Mouse (Mus musculus): ENCODE data around the gene Scaf1. TPM values are rescaled to one million over a fixed set of nuclear protein-coding genes. Genes with fewer than 3 reads are reported as not detected.
"Not testable (repeated sequence)": the region's sequence is repeated elsewhere in the genome, so short reads cannot be mapped to it uniquely, and the experiment has no call there.

Gene Scaf1
- total RNA-seq, 4 experiments from 2014 or later: 163 to 173 (median 167) TPM

DNA sequence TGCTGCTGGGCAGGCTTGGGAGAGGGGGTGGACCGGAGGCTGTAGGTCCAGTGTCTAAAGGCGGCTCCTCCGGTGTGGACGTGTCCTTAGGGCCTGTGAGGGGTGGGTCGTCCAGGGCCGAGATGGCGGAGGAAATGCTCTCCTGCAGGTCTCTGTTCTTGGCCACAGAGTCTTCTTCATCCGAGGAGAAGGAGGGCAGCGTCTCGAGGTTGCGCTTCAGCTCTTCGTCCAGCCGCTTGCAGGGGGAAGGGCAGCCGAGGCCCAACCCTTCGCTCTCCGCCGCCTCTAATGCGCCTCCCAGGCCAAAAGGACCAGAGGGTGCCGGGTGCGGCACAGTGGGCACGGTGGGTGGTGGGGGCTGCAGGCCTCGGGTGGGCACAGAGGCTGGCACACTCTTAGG lies 29.6 kb upstream of the Scaf1 start:
- DNase-seq (ENCODE audit: low spot score in 2 of 2): no peak

DNA sequence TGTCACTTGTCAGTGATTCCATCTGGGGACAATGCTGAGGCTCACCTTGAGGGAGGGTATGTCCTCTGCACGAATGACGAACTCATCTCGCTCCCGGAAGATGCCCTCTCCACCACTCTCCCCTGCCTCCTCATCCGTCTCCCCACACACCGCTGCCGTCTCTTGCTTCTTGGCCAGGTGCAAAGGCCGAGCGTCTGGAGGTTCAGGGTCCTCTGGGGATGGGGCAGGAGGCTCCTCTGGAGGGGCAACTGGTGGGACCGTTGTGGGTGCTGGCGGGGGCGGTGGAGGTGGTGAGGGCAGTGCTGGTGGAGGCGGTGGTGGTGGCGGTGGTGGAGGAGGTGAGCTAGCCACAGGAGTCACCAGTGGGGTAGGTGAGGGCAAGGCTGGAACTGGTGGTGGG lies 27.1 kb upstream of the Scaf1 start:
- no peak for DNase-seq (ENCODE audit: low spot score in 2 of 2)

DNA sequence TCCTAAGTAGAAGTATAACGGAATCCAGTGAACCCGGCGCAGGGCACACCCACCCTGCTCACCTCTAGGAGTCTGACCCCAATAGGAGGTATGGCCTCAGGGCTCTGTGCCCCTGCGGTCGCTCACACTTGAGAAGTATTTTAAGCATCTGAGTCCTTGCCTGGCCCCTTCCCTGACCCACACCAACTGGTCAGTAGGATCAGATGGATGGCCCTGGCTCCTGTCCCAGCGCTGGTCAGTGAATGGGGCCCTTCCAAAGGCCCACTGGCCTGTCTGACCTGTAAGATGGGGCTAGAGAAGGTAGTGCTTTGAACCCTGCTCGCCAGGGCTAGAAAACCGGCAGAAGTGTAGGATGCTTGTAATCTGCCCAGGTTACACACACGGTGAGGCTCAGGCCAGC lies 24.7 kb upstream of the Scaf1 start:
- no peak for DNase-seq (ENCODE audit: low spot score in 2 of 2)

DNA sequence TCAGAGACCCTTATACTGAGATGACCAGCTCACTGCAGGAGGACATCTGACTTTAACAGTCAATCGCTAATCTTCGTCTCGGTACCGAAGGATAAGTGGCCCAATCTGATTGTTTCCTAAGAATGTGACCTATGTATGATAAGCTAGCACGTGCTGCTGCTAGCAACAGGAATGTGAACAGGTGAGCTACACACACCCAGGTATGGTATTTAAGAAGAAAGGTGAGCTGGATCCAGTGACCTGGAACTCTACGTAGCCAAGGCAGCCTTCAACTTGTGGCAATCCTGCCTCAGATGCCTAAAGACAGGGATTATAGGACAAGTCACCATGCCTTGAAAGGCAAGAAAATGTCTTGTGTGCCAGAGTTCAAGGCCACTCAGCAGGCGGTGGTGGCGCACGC lies 22.2 kb upstream of the Scaf1 start:
- no peak for DNase-seq (ENCODE audit: low spot score in 2 of 2)

DNA sequence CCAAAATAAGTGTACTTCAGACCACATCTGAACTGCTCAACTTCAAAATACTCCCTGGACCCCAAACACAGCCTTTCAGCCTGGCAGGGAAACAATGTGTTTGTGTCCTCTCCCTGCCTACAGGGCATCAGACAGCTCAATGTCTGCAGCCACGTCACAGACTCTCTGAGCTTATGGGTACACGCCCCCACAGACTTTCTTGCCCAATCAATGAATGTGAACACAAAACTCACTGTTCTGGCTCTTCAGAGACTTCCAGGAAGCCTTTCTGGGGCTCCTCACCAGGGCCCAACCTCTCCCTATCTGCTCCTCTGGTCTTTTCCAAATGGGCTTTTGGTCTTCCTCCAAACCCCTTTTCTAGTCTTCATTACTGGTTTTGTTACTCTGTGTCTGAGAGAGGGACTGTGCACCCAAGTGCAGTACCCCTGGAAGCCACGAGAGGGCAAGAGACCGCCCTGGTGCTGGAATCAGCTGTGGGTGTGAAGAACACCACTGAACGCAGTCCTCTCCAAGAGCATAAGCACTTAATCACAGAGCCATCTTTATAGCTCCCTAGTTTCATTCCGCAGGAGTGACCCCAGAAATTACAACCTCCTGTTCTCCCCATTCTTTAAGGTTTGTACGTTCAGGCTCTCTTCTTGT lies 21.7 kb upstream of the Scaf1 start:
- DNase-seq (ENCODE audit: low spot score in 2 of 2): no peak

DNA sequence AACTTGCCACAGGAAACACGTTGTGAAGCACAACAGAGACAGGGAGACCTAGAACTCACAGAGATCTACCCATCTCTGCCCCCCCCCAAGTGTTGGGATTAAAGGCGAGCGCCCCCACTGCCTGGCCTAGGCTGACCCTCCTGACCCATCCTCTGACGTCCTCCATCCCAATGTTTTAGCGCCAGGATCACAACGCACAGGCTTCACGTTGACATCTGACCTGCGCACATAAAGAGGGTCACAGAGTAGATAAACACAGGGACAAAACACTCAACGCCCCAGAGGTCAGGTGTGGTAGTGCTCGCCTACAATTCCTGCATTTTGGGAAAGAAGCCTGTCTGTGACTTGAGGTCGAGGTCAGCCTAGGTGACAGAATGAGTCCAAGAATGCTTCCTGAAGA lies 20.5 kb upstream of the Scaf1 start:
- DNase-seq (ENCODE audit: low spot score in 2 of 2): no peak

DNA sequence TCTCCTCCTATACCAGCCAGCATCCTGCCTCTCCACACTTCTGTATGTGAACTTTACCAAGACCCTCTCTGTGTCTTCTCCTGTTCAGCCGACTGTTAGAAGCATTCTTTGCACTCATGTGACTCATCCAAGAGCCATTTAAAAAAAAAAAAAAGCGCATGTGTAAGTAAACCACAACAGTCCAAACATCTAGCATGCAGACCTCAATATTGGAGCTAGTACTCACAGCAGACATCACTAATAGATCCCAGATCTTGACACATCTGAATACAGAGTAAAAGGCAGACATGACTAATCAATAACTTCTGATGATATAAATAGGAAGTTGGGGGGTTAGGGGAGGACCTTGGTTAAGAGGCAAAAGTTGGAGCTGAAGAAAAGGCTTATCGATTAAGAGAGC lies 19.5 kb upstream of the Scaf1 start:
- no peak for DNase-seq (ENCODE audit: low spot score in 2 of 2)

DNA sequence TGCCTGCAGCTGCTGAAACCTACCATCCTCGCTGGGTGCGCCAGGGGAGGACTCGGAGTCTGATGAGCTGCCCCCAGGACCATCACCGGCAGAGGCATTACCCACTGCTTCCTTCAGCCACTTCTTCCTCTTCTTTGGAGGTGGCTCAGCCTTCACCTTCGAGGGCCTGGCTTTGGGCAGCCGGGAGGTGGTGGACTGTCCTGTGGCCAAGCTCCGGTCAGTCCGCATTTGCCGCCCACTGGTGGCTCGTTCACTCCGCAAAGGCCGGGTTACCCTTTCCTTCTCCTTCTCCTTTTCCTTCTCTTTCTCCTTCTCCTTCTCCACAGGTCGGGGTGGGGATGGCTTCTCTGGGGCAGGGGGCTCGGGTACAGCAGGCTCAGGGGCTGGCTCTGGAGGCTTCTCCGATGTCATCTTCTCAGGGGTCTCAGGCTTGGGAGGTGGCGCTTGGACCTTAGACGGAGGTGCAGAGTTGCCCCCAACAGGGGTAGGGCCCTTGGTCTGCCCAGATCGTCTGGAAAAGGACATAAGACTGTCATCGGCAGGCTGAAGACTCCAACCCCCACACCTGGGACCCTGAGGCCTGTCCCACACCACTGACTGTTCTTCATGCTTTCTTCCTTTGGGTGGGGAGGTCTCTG lies 17.7 kb upstream of the Scaf1 start:
- no peak for DNase-seq (ENCODE audit: low spot score in 2 of 2)

DNA sequence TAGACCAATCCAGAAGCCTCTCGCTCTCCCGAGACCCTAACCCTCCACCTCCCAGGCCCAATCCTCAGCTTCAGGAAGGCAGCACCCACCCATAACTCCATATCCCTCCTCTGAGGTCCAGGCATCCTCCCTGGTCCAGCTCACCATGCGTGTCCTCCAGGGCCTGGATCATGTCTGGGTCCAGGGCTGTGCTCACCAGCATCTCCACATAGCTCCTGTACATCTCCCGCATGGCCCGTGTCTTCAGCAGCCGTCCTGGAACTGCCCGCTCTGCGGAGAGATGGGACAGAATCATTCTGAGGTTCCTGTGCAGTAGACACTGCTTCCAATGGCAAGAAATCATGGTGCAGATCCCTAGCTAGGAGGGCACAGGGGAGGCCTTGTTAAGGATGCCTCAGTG lies 14.7 kb upstream of the Scaf1 start:
- no peak for DNase-seq (ENCODE audit: low spot score in 2 of 2)

DNA sequence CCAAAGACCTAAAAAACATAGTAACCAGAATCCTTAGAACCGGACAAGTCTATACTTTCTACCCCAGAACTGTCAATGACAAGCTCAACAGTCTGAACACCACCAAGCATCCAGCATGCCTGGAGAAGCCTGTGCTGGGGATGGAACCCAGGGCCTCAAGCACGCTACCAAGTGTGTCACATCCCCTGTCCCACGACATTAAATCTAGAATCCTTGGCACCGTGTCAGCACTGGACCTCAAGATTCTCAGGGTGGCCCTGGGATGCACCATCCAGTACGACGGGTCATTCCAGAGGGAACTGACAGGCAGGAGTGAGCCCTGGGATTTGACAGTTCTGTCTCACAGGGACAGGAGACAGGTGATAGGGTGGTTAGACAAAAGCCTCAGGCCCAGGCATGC lies 13.8 kb upstream of the Scaf1 start:
- DNase-seq (ENCODE audit: low spot score in 2 of 2): no peak

DNA sequence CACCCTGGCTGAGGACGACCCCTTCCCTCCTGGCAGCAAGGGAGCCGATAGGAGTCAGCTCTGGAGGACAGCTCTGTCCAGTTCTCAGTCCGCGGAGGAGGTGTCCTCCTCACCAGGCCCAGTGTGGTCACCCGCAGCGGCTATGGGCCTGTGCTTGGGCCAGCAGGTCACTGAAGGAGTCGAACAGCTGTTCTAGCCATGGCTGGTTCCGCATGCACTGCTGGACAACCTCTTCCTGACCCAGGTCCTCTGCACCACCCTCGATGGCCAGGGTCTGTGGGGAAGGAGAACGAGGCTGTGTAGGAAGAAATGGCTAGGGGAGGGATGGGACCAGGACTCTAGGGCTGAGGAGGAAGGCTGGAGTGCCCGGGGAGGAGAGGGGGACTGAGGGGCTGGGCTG lies 12.2 kb upstream of the Scaf1 start:
- DNase-seq (ENCODE audit: low spot score in 2 of 2): no peak

DNA sequence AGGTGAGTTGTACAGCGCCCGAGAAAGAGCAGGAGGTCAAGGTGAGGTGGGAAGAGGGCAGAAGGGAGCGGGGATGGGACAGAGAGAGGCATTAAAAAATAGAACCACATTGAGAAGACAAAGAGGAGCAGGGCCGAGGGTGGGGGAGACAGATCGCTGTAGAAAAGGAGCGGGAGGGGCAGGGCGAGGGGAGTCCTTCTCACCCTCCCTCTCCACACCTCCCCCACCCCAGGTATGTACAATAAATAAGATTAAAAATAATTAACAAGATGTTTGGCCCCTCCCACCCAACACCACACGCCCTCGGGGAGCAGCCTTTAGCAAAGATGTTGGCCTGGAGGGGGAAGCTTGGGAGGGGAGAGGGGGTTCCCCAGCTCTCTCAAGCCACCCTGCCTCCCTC lies 11.6 kb upstream of the Scaf1 start:
- no peak for DNase-seq (ENCODE audit: low spot score in 2 of 2)

DNA sequence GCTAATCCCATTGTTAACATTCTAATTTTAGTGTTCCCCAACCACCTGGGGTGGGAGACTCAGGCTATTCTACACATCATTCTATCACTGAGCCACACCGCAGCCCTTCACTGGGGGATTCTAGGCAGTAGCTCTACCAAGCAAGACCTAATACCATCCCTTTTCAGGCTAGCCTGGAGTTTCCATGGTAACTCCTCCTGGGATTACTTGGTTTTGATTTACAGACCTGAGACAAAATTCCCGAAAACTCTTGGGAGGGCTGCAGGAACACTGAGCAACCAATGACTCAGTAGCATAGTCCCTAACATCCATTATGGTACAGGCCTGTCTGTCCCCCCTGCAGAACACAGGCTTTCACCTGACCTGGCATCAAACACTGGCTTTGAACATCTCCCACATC lies 10.1 kb upstream of the Scaf1 start:
- no peak for DNase-seq (ENCODE audit: low spot score in 2 of 2)

DNA sequence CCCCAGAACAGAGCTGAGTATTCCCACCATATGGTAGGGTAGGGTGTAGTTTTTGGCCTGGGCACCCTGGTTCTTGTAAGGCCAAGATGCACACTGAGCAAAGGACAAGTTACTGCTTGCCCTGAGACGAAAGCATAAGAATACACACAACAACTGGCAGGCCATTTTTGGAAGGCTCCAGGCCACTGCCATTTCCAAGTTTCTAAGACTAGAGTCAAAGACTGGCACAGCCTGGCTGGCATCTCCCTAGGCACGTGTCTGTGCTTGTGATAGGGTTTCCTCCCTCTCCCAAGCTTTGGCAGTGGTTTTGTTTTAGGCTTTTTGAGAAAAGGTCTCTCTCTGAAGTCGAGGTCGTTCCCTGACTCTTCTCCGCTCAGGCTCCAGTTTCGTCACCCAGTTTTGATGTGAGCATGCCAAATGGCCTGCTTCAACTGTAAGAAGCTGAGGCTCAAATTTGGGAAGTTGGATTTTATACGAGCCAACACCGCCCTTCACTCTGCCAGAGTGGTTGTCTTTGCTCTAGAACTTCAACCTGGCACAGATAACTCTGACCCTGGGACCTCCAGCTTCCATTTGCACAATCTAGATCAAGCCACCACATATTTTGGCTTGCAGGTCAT lies 9.5 kb upstream of the Scaf1 start:
- DNase-seq (ENCODE audit: low spot score in 2 of 2): no peak

DNA sequence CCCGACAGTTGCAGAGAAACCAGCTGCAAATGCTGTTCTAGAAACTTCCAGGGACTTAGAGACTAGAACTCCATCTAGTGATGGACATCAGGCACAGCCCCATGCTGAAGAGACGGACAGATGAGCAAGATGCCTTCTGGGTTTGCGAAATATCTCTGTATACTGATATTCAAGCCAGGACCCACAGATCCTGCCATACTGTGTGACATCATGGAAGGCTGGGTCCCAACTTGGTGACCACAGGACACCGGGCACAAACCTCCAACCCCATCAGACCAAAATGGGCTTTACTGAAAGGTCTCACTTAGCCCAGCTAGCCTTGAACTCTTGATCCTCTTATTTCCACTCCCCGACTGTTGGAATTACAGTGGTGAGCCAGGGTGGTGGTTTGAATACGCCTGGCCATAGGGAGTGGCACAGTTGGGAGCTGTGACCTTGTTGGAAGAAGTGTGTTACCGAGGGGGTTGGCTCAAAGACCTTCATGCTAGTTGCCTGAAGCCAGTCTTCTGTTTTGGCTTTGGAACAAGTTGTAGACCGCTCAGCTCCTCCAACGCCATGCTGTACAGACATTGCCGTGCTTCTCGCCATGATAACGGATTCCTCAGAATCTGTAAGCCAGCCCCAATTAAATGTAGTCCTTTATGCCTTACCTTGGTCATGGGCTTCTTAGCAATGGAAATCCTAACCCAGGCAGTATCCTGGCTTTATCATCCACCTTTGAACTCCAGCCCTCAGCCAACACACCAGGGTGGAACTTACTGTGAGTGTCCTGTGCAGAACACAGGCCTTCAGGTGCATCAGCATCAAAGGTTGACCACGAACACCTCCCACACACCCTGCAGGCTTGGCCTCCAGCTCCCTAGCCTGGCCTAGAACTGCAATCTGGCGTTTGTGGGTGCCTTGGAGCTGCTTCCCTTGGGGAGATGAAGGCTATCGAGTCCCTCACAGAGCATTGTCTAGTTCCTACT lies 8.4 kb upstream of the Scaf1 start:
- no peak for DNase-seq (ENCODE audit: low spot score in 2 of 2)

DNA sequence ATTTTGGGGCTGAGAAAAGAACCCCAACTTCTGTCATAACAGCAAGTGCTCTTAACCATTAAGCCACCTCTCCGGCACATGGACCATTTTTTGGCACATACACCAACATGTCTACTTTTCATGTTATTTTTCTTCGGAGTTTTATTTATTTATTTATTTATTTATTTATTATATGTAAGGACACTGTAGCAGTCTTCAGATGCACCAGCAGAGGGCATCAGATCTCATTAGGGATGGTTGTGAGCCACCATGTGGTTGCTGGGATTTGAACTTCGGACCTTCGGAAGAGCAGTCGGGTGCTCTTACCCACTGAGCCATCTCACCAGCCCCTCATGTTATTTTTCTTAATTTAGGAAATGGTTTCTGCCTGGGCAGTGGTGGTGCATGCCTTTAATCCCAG lies 7.5 kb upstream of the Scaf1 start:
- DNase-seq (ENCODE audit: low spot score in 2 of 2): not testable (repeated sequence)

DNA sequence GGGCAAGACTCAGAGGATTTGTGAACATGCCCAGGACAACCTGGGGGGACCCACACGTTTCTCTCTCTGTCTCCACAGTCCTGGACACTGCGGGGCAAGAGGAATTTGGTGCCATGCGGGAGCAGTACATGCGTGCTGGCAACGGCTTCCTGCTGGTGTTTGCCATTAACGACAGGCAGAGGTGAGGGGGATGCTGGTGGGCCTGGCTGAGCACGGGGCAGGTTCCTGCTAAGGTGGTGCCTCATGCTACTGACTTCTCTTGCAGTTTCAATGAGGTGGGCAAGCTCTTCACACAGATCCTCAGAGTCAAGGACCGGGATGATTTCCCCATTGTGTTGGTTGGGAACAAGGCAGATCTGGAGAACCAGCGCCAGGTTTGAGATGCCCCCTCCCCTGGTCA lies 4.1 kb upstream of the Scaf1 start:
- DNase-seq (ENCODE audit: low spot score in 2 of 2): no peak

DNA sequence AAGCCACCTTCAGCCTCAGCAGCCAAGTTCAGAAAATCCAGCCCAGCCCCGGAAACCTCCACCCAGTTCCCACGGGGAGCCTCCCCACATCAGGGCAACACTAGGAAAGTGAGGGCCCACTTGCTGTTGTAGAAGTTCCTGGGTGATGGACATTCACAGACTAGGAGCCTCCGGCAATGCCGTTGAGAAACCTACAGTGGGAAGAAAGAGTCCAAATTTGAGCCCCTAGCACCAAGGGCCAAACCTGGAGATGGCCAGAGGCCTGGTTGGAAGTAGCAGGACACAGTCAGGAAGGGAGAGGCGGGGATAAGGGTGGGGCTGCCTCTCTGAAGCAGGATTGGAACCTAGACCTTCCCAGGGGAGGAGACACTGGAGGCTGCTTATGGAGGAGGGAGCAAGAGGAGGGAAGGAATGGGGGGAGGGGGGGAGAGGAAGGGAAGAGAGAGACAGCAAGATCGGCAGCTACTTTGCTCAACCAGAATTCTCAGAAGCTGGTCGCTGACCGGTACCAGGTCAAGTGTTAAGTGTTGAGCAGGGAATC lies 2.9 kb upstream of the Scaf1 start:
- DNase-seq (ENCODE audit: low spot score in 2 of 2): no peak

DNA sequence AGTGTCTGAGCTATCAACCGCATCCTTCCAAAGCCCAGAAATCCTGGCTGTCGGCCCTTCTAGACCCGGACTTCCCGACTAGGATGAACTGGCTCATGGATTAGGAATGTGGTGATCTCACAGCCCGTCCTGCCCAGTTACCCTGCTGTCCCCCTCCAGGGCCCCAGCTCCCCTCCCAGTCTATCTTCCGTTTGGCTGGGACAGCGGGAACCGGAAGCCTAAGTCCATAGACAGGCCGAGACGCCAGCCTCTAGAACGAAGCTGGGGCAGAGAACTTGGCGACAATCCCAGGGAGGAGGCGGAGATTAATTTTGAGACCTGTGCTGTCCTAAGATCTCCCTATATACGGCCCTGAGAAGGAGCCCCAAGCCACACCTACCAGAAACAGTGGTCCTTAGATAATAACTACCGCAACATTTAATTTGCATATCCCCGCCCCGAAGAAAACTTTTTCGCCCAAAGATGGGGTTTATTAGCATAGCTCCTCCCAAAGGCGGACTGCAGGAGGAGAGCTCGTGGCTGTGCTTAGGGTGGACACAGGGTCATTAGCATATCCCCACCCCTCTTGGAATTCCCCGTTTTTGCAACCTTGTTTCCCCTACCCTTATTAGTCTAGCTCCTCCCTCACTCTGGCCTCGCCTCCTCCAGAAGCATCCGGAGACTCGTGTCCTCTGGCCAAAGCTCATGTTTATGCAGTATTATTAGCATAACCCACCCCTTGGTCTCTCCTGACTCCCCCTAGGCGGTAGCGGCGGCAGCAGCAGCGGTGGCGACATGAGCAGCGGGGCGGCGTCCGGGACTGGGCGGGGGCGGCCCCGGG lies 1.3 kb upstream of the Scaf1 start, which contains the start of gene Rras:
Gene Rras, plus strand, starts transcription at position 720 of the 820 bp plus-strand sequence.
- DNase-seq (ENCODE audit: low spot score in 2 of 2): peak; percentile 85 to 92

DNA sequence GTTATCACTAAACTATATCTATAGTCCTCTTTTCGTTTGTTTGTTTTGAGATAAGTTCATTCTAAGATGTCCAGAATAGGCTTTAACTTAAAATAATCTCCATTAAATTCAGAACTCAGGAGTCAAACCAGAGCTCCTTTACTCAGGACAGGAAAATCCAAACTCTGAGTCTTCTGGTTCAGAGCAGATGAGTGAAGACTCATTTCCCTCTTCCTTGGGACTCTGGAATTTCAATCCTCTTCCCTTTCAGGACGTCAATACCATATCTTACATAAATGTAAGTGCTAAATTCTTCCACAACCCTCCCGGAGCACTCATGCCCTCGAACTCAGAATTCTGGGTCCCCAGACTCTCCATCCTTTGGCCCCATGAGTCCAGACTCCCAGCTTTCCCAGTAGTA lies 598 bp upstream of the Scaf1 start:
- DNase-seq (ENCODE audit: low spot score in 2 of 2): no peak
